Mouse (Mus musculus): ENCODE measurements around the gene Hmx1. TPM values are rescaled to one million over a fixed set of nuclear protein-coding genes. Genes with fewer than 3 reads are reported as not detected.

Gene Hmx1
- total and polyA plus RNA-seq, 2 experiments from 2014 or later: not detected

- no peaks in the 10 kb centered on the region for H3K9me3 ChIP-seq (ENCODE audit: low read length)
- DNase-seq (ENCODE audit: low spot score) (no peak), ATAC-seq (ENCODE audit: low FRiP score) (no peak)
- H3K4me2 ChIP-seq (ENCODE audit: low read depth, low read length, poor library complexity, severe bottlenecking): no peak overlapping the region
- no peak overlapping the region for H3K4me3 ChIP-seq (ENCODE audit: low read depth, low read length)
- no peak overlapping the region for H3K9ac ChIP-seq (replicated peaks; ENCODE audit: low read length, poor library complexity, severe bottlenecking)
- no peak for TF ChIP-seq CTCF (IDR thresholded peaks at IDR 0.05)
- H3K27ac ChIP-seq (ENCODE audit: low read depth, low read length): no peak overlapping the region
- H3K27me3 ChIP-seq (ENCODE audit: insufficient read depth, low read length): no peaks in the 10 kb centered on the region
- H3K36me3 ChIP-seq (ENCODE audit: insufficient read depth, low read length): no peaks in the 10 kb centered on the region
- H3K4me1 ChIP-seq (ENCODE audit: insufficient read depth, low read length): no peaks in the 10 kb centered on the region
- WGBS: 76% methylated on average over 20 of the region's 20 CpGs
Observed at GRCm38 (mm10) chr5:35366241-35367032, 22.5 kb upstream of the Hmx1 start.

GRCm38 (mm10) chr5:35368916-35369315, 20.0 kb upstream of the Hmx1 start:
- Histone ChIP-seq H3K4me1 (ENCODE audit: insufficient read depth, low read length) (no peaks in the 10 kb centered on the region), H3K4me2 (ENCODE audit: low read depth, low read length, poor library complexity, severe bottlenecking) (no peak overlapping the region), H3K4me3 (ENCODE audit: low read depth, low read length) (no peak overlapping the region), H3K36me3 (ENCODE audit: insufficient read depth, low read length) (no peaks in the 10 kb centered on the region), H3K27ac (ENCODE audit: low read depth, low read length) (no peak overlapping the region), H3K9me3 (ENCODE audit: low read length) (no peaks in the 10 kb centered on the region), H3K9ac (replicated peaks; ENCODE audit: low read length, poor library complexity, severe bottlenecking) (no peak overlapping the region), H3K27me3 (ENCODE audit: insufficient read depth, low read length) (no peaks in the 10 kb centered on the region)
- DNase-seq (ENCODE audit: low spot score) (no peak), ATAC-seq (ENCODE audit: low FRiP score) (no peak)
- no peak for TF ChIP-seq CTCF (IDR thresholded peaks at IDR 0.05)
- 80% methylated on average over 6 of the region's 6 CpGs for WGBS

GRCm38 (mm10) chr5:35379066-35379465, 9.8 kb upstream of the Hmx1 start:
- 55% methylated on average over 2 of the region's 2 CpGs for WGBS
- peak; percentile 40; the same call in 1 of the 2 replicates for TF ChIP-seq CTCF (IDR thresholded peaks at IDR 0.05)
- no peak overlapping the region for H3K4me3 ChIP-seq (ENCODE audit: low read depth, low read length)
- H3K4me2 ChIP-seq (ENCODE audit: low read depth, low read length, poor library complexity, severe bottlenecking): no peak overlapping the region
- DNase-seq (ENCODE audit: low spot score) (no peak), ATAC-seq (ENCODE audit: low FRiP score) (no peak)
- no peaks in the 10 kb centered on the region for H3K4me1 ChIP-seq (ENCODE audit: insufficient read depth, low read length)
- H3K9ac ChIP-seq (replicated peaks; ENCODE audit: low read length, poor library complexity, severe bottlenecking): no peak overlapping the region
- H3K27me3 ChIP-seq (ENCODE audit: insufficient read depth, low read length): peaks cover 70% of the 10 kb centered on the region
- no peaks in the 10 kb centered on the region for H3K9me3 ChIP-seq (ENCODE audit: low read length)
- no peaks in the 10 kb centered on the region for H3K36me3 ChIP-seq (ENCODE audit: insufficient read depth, low read length)
- H3K27ac ChIP-seq (ENCODE audit: low read depth, low read length): no peak overlapping the region

- peak; percentile 90 for TF ChIP-seq CTCF (IDR thresholded peaks at IDR 0.05)
- Histone ChIP-seq H3K4me3 (ENCODE audit: low read depth, low read length) (no peak overlapping the region), H3K9me3 (ENCODE audit: low read length) (no peaks in the 10 kb centered on the region), H3K4me1 (ENCODE audit: insufficient read depth, low read length) (no peaks in the 10 kb centered on the region), H3K9ac (replicated peaks; ENCODE audit: low read length, poor library complexity, severe bottlenecking) (no peak overlapping the region), H3K4me2 (ENCODE audit: low read depth, low read length, poor library complexity, severe bottlenecking) (no peak overlapping the region), H3K36me3 (ENCODE audit: insufficient read depth, low read length) (no peaks in the 10 kb centered on the region), H3K27ac (ENCODE audit: low read depth, low read length) (no peak overlapping the region), H3K27me3 (ENCODE audit: insufficient read depth, low read length) (peaks cover 78% of the 10 kb centered on the region)
- 2% methylated on average over 4 of the region's 4 CpGs for WGBS
- DNase-seq (ENCODE audit: low spot score): peak; percentile 70
- no peak for ATAC-seq (ENCODE audit: low FRiP score)
Observed at GRCm38 (mm10) chr5:35379815-35380214, 9.1 kb upstream of the Hmx1 start.

GRCm38 (mm10) chr5:35387834-35388490, 946 bp upstream of the Hmx1 start:
- peaks cover 3% of the 10 kb centered on the region; the same call in 1 of the 2 replicates for H3K4me1 ChIP-seq (ENCODE audit: insufficient read depth, low read length)
- no peak for ATAC-seq (ENCODE audit: low FRiP score)
- peaks cover 100% of the 10 kb centered on the region for H3K27me3 ChIP-seq (ENCODE audit: insufficient read depth, low read length)
- 2% methylated on average over 38 of the region's 38 CpGs for WGBS
- no peak for TF ChIP-seq CTCF (IDR thresholded peaks at IDR 0.05)
- peak overlapping the region; percentile 34 for H3K4me2 ChIP-seq (ENCODE audit: low read depth, low read length, poor library complexity, severe bottlenecking)
- H3K36me3 ChIP-seq (ENCODE audit: insufficient read depth, low read length): no peaks in the 10 kb centered on the region
- no peaks in the 10 kb centered on the region for H3K9me3 ChIP-seq (ENCODE audit: low read length)
- no peak overlapping the region for H3K9ac ChIP-seq (replicated peaks; ENCODE audit: low read length, poor library complexity, severe bottlenecking)
- DNase-seq (ENCODE audit: low spot score): no peak
- peak overlapping the region; percentile 30 for H3K4me3 ChIP-seq (ENCODE audit: low read depth, low read length)
- no peak overlapping the region for H3K27ac ChIP-seq (ENCODE audit: low read depth, low read length)

GRCm38 (mm10) chr5:35389441-35389840, 533 bp downstream of the Hmx1 start:
- no peak for DNase-seq (ENCODE audit: low spot score)
- no peak for TF ChIP-seq CTCF (IDR thresholded peaks at IDR 0.05)
- Histone ChIP-seq H3K27ac (ENCODE audit: low read depth, low read length) (no peak overlapping the region), H3K9me3 (ENCODE audit: low read length) (no peaks in the 10 kb centered on the region), H3K27me3 (ENCODE audit: insufficient read depth, low read length) (peaks cover 100% of the 10 kb centered on the region), H3K4me2 (ENCODE audit: low read depth, low read length, poor library complexity, severe bottlenecking) (no peak overlapping the region), H3K36me3 (ENCODE audit: insufficient read depth, low read length) (no peaks in the 10 kb centered on the region), H3K4me1 (ENCODE audit: insufficient read depth, low read length) (peaks cover 3% of the 10 kb centered on the region; the same call in 1 of the 2 replicates), H3K9ac (replicated peaks; ENCODE audit: low read length, poor library complexity, severe bottlenecking) (no peak overlapping the region), H3K4me3 (ENCODE audit: low read depth, low read length) (peak overlapping the region; percentile 30; the same call in 1 of the 2 replicates)
- WGBS: 3% methylated on average over 11 of the region's 11 CpGs
- ATAC-seq (ENCODE audit: low FRiP score): no peak

All from midbrain, postnatal 0 days (tissue).